Mouse (Mus musculus) mouse embryonic stem cell (cell line): ENCODE results near the gene Amotl1.
"Not testable (repeated sequence)": the region's sequence is repeated elsewhere in the genome, so short reads cannot be mapped to it uniquely, and the experiment has no call there.

Source experiments
- in situ Hi-C, 2 experiments: fragments of 300-500 bp; cut with MboI; formaldehyde crosslinking; loops; 1 replicate in 1 of 2; 3 replicates in 1 of 2; pipeline ENCODE4 v1.14.3; 2019 to 2020; ENCODE audit warnings: low sequenced_read_pairs in 2 of 2, low pct_unique_long_range_greater_than_20kb in 1 of 2, mixed read lengths in 1 of 2; ENCODE audit not compliant: unreplicated experiment in 1 of 2

Amotl1 gene

GRCm38 (mm10) chr9:14644956-14645355, at the start of gene Amotl1:
TSS of gene Amotl1 (minus strand) at chr9:14645056.
- in situ Hi-C loops, result no loop called here

GRCm38 (mm10) chr9:14689376-14690108, 44.7 kb upstream of the Amotl1 start:
- in situ Hi-C loops, result no loop called here

GRCm38 (mm10) chr9:14684363-14684762, 39.5 kb upstream of the Amotl1 start:
- in situ Hi-C loops, result no loop called here

GRCm38 (mm10) chr9:14682741-14683140, 37.9 kb upstream of the Amotl1 start:
- in situ Hi-C loops, result no loop called here

GRCm38 (mm10) chr9:14680584-14680983, 35.7 kb upstream of the Amotl1 start:
- in situ Hi-C loops, result no loop called here

- in situ Hi-C loops, result no loop called here
Measured at GRCm38 (mm10) chr9:14675707-14676691, 31.1 kb upstream of the Amotl1 start.

GRCm38 (mm10) chr9:14674506-14674905, 29.6 kb upstream of the Amotl1 start:
- in situ Hi-C loops, result no loop called here

GRCm38 (mm10) chr9:14673109-14673508, 28.3 kb upstream of the Amotl1 start:
- in situ Hi-C loops, result no loop called here

- in situ Hi-C loops, result not testable (repeated sequence)
Measured at GRCm38 (mm10) chr9:14671965-14672364, 27.1 kb upstream of the Amotl1 start.

GRCm38 (mm10) chr9:14668382-14668781, 23.5 kb upstream of the Amotl1 start:
- in situ Hi-C loops, result no loop called here

- in situ Hi-C loops, result no loop called here
Measured at GRCm38 (mm10) chr9:14666071-14666470, 21.2 kb upstream of the Amotl1 start.

- in situ Hi-C loops, result no loop called here
Measured at GRCm38 (mm10) chr9:14663591-14663990, 18.7 kb upstream of the Amotl1 start.

- in situ Hi-C loops, result no loop called here
Measured at GRCm38 (mm10) chr9:14662876-14663275, 18.0 kb upstream of the Amotl1 start.

GRCm38 (mm10) chr9:14662138-14662537, 17.3 kb upstream of the Amotl1 start:
- in situ Hi-C loops, result no loop called here

- in situ Hi-C loops, result no loop called here
Measured at GRCm38 (mm10) chr9:14657926-14658325, 13.1 kb upstream of the Amotl1 start.

GRCm38 (mm10) chr9:14654010-14654409, 9.2 kb upstream of the Amotl1 start:
- in situ Hi-C loops, result no loop called here

GRCm38 (mm10) chr9:14652761-14653160, 7.9 kb upstream of the Amotl1 start:
- in situ Hi-C loops, result no loop called here

- in situ Hi-C loops, result no loop called here
Measured at GRCm38 (mm10) chr9:14647849-14648248, 3.0 kb upstream of the Amotl1 start.

GRCm38 (mm10) chr9:14646641-14647040, 1.8 kb upstream of the Amotl1 start:
- in situ Hi-C loops, result no loop called here
